Mouse (Mus musculus) kidney, postnatal 0 days (tissue): ENCODE measurements around the gene Gm20388. TPM values are rescaled to one million over a fixed set of nuclear protein-coding genes. Genes with fewer than 3 reads are reported as not detected.

Experiments used
- ATAC-seq: fragments of 200-750 bp; cut with Nextera tagmentation; replicated peaks from 2 replicates; pipeline ENCODE4 v1.8.0; 2017; ENCODE audit warnings: low read depth, moderate number of reproducible peaks, moderate TSS enrichment, moderate library complexity; ENCODE audit not compliant: low FRiP score
- DNase-seq: peaks from one replicate; pipeline ENCODE4 v3.0.0-alpha.2; 2016; ENCODE audit warnings: low spot score
- H3K27ac ChIP-seq: fragments of 300-500 bp; sonication (generic); 2 replicates; pipeline ENCODE4 v1.5.1; 2014; ENCODE audit warnings: mild to moderate bottlenecking
- H3K27me3 ChIP-seq: fragments of 300-500 bp; sonication (generic); 2 replicates; pipeline ENCODE4 v1.6.1; 2014; ENCODE audit warnings: low read length, mixed read lengths; ENCODE audit not compliant: insufficient read depth
- H3K36me3 ChIP-seq: fragments of 300-500 bp; sonication (generic); 2 replicates; pipeline ENCODE4 v1.6.1; 2014; ENCODE audit warnings: low read length, mixed read lengths; ENCODE audit not compliant: insufficient read depth
- H3K4me1 ChIP-seq: fragments of 300-500 bp; sonication (generic); replicated peaks from 2 replicates; pipeline ENCODE4 v1.6.1; 2014; ENCODE audit warnings: antibody characterized with exemption, low read length, mixed read lengths; ENCODE audit not compliant: insufficient read depth
- H3K4me2 ChIP-seq: fragments of 300-500 bp; sonication (generic); 2 replicates; pipeline ENCODE4 v1.6.1; 2014; ENCODE audit warnings: mild to moderate bottlenecking, low read length, moderate library complexity, mixed read lengths
- H3K4me3 ChIP-seq: fragments of 300-500 bp; sonication (generic); replicated peaks from 2 replicates; pipeline ENCODE4 v1.5.1; 2014; ENCODE audit warnings: low read depth, low read length
- H3K9ac ChIP-seq: fragments of 300-500 bp; sonication (generic); 2 replicates; pipeline ENCODE4 v1.6.1; 2014; ENCODE audit warnings: low read depth, low read length
- H3K9me3 ChIP-seq: fragments of 300-500 bp; sonication (generic); replicated peaks from 2 replicates; pipeline ENCODE4 v1.6.1; 2016; ENCODE audit warnings: low read length, inconsistent platforms, mixed read lengths
- CTCF ChIP-seq: IDR thresholded peaks from 2 replicates; pipeline ENCODE4 v1.5.1; 2016; ENCODE audit warnings: antibody characterized with exemption, low read depth, mild to moderate bottlenecking, moderate library complexity
- WGBS: fragments of 180-500 bp; shearing (Covaris S2); extraction: QIAGEN DNeasy Blood & Tissue Kit; methylation state at CpG from one replicate; pipeline ENCODE4 v1.1.7; 2014; 5-methylcytosine and 5-hydroxymethylcytosine counted together
- polyA plus RNA-seq: library from polyadenylated mRNA; unstranded; fragments of >200 nt; fragmentation: Nextera tagmentation; extraction: Ambion mirVana; gene quantifications from 2 replicates; pipeline ENCODE4 v1.2.1, GENCODE M21; 2015

Gm20388 gene
- polyA plus RNA-seq, 1 experiment from 2014 or later, result not detected

GRCm38 (mm10) chr8:123071176-123071575 is 3160.5 kb downstream of the Gm20388 start:
- no peaks in the 10 kb centered on the region for H3K27me3 ChIP-seq
- no peak overlapping the region for H3K4me3 ChIP-seq
- WGBS, result 76% methylated on average over 4 of the region's 4 CpGs
- H3K4me2 ChIP-seq, result no peak overlapping the region
- ATAC-seq (no peak), DNase-seq (no peak)
- no peak for TF ChIP-seq CTCF
- no peak overlapping the region for H3K27ac ChIP-seq
- H3K9ac ChIP-seq, result no peak overlapping the region
- peaks cover 7% of the 10 kb centered on the region for H3K4me1 ChIP-seq
- no peaks in the 10 kb centered on the region for H3K9me3 ChIP-seq
- peaks cover 38% of the 10 kb centered on the region for H3K36me3 ChIP-seq

GRCm38 (mm10) chr8:123077213-123077612 is 3166.6 kb downstream of the Gm20388 start:
- no peak overlapping the region for H3K27ac ChIP-seq
- H3K27me3 ChIP-seq, result no peaks in the 10 kb centered on the region
- H3K36me3 ChIP-seq, result peaks cover 60% of the 10 kb centered on the region
- H3K4me1 ChIP-seq, result no peaks in the 10 kb centered on the region
- DNase-seq (no peak), ATAC-seq (no peak)
- TF ChIP-seq CTCF, result no peak
- no peak overlapping the region for H3K4me3 ChIP-seq
- H3K4me2 ChIP-seq, result no peak overlapping the region
- H3K9me3 ChIP-seq, result no peaks in the 10 kb centered on the region
- 87% methylated on average over 6 of the region's 6 CpGs for WGBS
- no peak overlapping the region for H3K9ac ChIP-seq

- Histone ChIP-seq H3K9me3 (no peaks in the 10 kb centered on the region), H3K36me3 (peaks cover 74% of the 10 kb centered on the region), H3K4me3 (no peak overlapping the region), H3K4me1 (no peaks in the 10 kb centered on the region), H3K4me2 (no peak overlapping the region), H3K27me3 (no peaks in the 10 kb centered on the region), H3K27ac (no peak overlapping the region), H3K9ac (no peak overlapping the region)
- ATAC-seq (no peak), DNase-seq (no peak)
- 72% methylated on average over 6 of the region's 6 CpGs for WGBS
- no peak for TF ChIP-seq CTCF
Measured at GRCm38 (mm10) chr8:123082993-123083392, 3172.4 kb downstream of the Gm20388 start.

GRCm38 (mm10) chr8:123083610-123084009 is 3173.0 kb downstream of the Gm20388 start:
- Histone ChIP-seq H3K27ac (no peak overlapping the region), H3K9me3 (no peaks in the 10 kb centered on the region), H3K27me3 (no peaks in the 10 kb centered on the region), H3K4me3 (no peak overlapping the region), H3K4me2 (no peak overlapping the region), H3K9ac (no peak overlapping the region), H3K36me3 (peaks cover 76% of the 10 kb centered on the region), H3K4me1 (no peaks in the 10 kb centered on the region)
- ATAC-seq, result no peak
- 91% methylated on average over 12 of the region's 12 CpGs for WGBS
- no peak for TF ChIP-seq CTCF
- DNase-seq, result no peak

- H3K9ac ChIP-seq, result no peak overlapping the region
- H3K4me3 ChIP-seq, result no peak overlapping the region
- no peaks in the 10 kb centered on the region for H3K27me3 ChIP-seq
- peaks cover 75% of the 10 kb centered on the region for H3K36me3 ChIP-seq
- H3K4me2 ChIP-seq, result no peak overlapping the region
- H3K27ac ChIP-seq, result no peak overlapping the region
- DNase-seq, result no peak
- no peaks in the 10 kb centered on the region for H3K4me1 ChIP-seq
- no peaks in the 10 kb centered on the region for H3K9me3 ChIP-seq
- ATAC-seq, result no peak
- no peak for TF ChIP-seq CTCF
- WGBS, result 82% methylated on average over 9 of the region's 9 CpGs
Measured at GRCm38 (mm10) chr8:123087289-123087688, 3176.6 kb downstream of the Gm20388 start.

GRCm38 (mm10) chr8:123097216-123097615 is 3186.6 kb downstream of the Gm20388 start:
- H3K4me3 ChIP-seq, result no peak overlapping the region
- ATAC-seq (no peak), DNase-seq (no peak)
- H3K9ac ChIP-seq, result no peak overlapping the region
- H3K4me2 ChIP-seq, result no peak overlapping the region
- peaks cover 27% of the 10 kb centered on the region for H3K36me3 ChIP-seq
- TF ChIP-seq CTCF, result no peak
- H3K27ac ChIP-seq, result peak overlapping the region; percentile 55; the same call in 1 of the 2 replicates
- 86% methylated on average over 11 of the region's 11 CpGs for WGBS
- H3K4me1 ChIP-seq, result no peaks in the 10 kb centered on the region
- H3K27me3 ChIP-seq, result no peaks in the 10 kb centered on the region
- H3K9me3 ChIP-seq, result no peaks in the 10 kb centered on the region
